Mouse (Mus musculus) frontal cortex, postnatal 25 days (tissue): ENCODE results near the gene Olfr1306.

ENCODE experiments used
- DNase-seq, 2 experiments: peaks; one replicate each; pipeline ENCODE4 v3.0.0; 2022; ENCODE audit warnings: low spot score in 2 of 2

Olfr1306 gene

GRCm38 (mm10) chr2:111916171-111916570 lies at the start of gene Olfr1306:
Gene Olfr1306, minus strand, starts transcription at chr2:111916271.
- DNase-seq, result no peak

- DNase-seq, result no peak
Measured at GRCm38 (mm10) chr2:111964844-111965243, 48.8 kb upstream of the Olfr1306 start, which contains the start of gene Olfr1308. Gene Olfr1308, minus strand, starts transcription at chr2:111964944.

- DNase-seq, result no peak
Measured at GRCm38 (mm10) chr2:111949340-111949739, 33.3 kb upstream of the Olfr1306 start, which contains the start of gene Olfr1307. Gene Olfr1307, minus strand, starts transcription at chr2:111949440.

GRCm38 (mm10) chr2:111877049-111877448 lies 39.0 kb downstream of the Olfr1306 start, which contains the start of gene Olfr1305:
Gene Olfr1305, minus strand, starts transcription at chr2:111877149.
- DNase-seq, result no peak
